Mouse (Mus musculus) ovary, adult 18-20 months (tissue): Measurements from ENCODE around the gene Pbld1.

Experiments used
- DNase-seq: peaks from one replicate; pipeline ENCODE4 v3.0.0; 2022; ENCODE audit warnings: low spot score, mixed read lengths

Pbld1 gene

DNA sequence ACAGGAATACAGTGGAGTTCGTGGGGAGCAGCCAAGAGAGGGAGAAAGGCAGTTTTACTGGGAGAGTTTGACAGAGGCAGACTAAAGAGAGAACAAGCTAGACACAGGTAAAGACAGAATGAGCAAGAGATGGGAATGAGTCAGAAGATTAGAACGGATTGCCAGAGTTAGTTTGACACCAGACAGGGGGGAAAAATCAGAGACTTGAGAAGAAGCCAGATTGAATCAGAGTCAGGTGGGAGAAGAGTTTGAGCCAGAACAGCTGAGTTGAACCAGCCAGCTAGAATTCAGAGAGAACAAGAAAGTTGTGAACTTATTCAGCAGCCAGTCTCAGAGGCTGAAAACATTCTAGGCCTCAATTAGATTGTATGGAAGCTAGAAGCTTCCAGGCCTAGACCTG is at the start of gene Pbld1:
TSS of gene Pbld1 (plus strand) at position 301 of the 400 bp plus-strand sequence.
- DNase-seq, result no peak

DNA sequence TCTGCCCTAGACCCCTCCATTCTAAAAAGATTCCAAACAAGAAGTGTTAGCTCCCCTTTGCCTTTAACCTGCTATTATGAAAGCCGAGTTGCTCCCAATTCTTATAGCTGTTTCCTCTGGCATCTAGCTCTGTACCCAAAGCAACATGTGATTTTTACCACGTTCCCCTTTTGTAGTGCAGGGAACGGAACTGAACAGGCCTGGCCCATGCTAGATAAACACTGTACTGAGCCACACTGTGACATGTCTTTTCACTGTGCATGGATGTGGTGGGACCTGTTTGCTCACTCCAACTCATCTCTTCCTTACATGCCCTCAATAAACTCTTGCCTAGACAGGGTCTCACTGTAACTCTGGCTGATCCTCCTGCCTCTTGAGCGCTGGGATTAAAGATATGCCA is 49.7 kb upstream of the Pbld1 start:
- no peak for DNase-seq

- DNase-seq, result no peak
Observed at GRCm38 (mm10) chr10:63011556-63011955, 48.4 kb upstream of the Pbld1 start.

DNA sequence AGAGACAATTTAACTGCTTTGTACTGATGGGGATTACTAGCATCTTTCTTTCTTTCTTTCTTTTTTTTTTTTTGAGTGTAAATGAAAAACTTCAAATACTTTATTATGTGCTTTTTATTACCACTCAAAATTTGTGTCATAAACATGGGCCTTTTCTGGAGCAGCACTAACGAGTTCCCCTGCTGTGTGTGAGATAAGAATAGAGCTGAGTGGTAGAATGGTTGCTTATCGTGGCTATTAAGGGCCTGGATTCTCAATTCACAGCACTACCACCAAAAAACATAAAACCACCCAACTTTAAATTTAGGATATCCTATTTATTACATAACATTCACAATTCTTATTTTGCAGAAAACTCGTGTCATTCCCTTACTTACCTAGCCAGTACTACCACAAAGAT is 46.5 kb upstream of the Pbld1 start:
- DNase-seq, result no peak

DNA sequence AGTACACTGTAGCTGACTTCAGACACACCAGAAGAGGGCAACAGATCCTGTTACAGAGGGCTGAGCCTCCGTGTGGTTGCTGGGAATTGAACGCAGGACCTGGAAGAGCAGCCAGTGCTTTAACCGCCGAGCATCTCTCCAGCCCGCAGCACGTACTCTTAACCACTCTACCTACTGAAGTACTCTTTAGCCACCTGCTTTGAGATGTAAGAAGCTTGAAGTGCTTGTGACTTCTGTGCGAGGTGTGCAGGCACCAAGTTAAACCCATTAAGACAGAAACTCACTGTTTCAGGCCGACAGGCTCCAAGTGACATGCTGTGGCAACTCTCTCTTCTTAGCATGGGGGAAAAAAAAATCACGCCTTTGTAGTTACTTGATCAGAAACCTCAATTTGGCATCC is 45.8 kb upstream of the Pbld1 start:
- DNase-seq, result no peak

GRCm38 (mm10) chr10:63019304-63019703 is 40.7 kb upstream of the Pbld1 start:
- DNase-seq, result no peak

GRCm38 (mm10) chr10:63021702-63022101 is 38.3 kb upstream of the Pbld1 start:
- no peak for DNase-seq

GRCm38 (mm10) chr10:63022541-63023120 is 37.3 kb upstream of the Pbld1 start:
- no peak for DNase-seq

DNA sequence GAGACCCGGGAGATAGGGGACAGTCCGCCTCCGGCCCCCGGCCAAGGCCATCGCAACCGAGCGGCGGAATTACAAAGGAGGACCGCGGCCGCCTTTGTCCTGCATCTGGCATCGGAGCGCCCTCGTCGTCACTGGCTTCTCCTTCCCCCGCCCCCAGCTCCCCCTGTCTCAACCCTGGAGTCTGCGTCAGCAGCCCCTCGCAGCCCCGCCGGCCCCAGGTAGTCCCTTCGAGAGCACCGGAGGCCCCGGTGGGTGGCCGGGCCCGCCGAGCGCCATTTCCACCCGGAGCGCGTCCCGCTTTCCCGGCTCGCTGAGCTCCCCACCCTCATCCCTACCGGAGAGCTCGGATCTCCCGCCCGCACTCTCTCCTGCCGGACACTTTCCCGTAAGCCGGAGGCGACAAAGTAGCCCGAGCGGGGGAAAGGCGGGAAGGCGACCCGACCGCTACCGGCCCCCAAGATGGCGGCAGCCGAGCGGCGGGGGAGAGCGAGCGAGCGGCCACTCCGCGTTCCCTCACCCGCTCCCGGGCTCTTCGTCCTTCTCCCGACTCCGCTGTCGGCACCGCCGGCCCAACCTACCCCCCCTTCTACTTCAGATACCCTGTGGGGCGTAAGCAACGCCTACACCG is 36.7 kb upstream of the Pbld1 start:
- DNase-seq, result peak; percentile 59

GRCm38 (mm10) chr10:63023749-63024579 is 36.0 kb upstream of the Pbld1 start, which contains the start of the genes Hnrnph3 and Pbld2:
Hnrnph3 (minus strand) TSS chr10:63024217.
Pbld2 (plus strand) TSS chr10:63024315.
- DNase-seq, result peak; percentile 98

GRCm38 (mm10) chr10:63024580-63024910 is 35.4 kb upstream of the Pbld1 start:
- peak; percentile 62 for DNase-seq

DNA sequence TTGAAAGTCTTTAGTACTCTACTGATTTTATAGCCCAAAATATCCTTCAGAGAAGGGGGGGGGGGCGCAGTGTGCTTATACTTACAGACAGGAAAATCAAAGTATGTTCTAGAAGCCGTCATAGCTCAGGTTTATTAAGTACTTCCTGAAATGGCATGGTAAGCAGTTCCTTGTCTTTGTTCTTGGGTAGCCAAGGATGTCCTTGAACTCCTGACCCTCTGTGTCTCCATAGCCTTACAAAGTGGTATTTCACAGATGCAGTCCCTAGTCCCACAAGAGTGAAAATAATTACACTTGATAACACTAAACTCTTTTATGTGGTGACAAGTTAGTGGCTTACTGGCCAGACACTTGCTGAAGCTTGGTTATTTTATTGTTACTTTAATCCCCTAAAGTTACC is 34.9 kb upstream of the Pbld1 start:
- DNase-seq, result no peak

- DNase-seq, result no peak
Observed at GRCm38 (mm10) chr10:63025491-63026011, 34.4 kb upstream of the Pbld1 start.

GRCm38 (mm10) chr10:63026156-63026794 is 33.7 kb upstream of the Pbld1 start:
- DNase-seq, result no peak

DNA sequence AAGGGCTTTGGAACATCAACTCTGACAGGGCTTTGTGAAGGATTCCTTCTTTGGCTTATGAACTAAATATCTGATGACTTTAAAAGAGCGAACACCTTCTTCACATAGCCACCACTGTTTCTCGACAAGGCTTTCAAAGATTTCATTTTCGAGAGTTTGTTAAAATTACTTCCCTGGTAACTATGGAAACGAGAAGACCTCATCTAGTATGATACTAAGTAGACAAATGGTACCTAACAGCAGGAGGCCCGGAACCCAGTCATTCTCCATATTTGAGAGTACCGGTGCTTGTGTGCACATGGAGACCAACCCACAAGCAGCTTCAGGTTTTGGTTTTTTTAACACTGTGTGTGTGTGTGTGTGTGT is 33.2 kb upstream of the Pbld1 start:
- no peak for DNase-seq

DNA sequence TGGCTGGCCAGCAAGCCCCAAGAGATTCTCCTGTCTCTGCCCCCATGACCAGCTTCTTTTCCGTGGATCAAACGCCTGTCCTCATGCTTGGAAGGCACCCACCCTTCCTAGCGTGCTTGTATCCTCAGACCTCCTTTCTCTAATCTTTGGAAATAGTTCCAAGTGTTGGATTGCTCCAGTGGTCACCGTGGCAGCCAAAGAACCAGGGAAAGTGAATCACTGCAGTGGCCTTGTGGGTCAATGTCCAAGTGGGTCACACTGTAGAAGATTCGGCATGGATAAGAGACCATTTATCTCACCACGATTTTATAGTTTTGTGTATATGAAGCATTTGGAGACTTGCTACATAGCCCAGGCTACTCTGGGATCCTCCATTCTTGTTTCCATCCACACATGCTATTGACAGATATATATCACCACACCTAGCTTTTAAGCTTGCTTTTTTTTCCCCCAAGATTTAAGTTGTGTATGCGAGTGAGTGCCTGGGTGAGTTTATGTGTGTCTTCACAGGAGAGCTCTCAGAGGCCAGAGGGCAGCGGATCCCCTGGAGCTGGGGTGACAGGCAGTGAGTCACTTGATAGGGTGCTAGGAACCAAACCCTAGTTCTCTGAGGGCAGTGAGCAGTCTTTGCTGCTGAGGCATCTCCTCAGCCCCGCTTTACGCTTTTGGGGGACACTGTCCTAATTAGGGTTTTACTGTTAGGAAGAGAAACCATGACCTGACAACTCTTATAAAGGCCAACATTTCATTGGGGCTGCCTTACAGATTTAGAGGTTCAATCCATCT is 32.4 kb upstream of the Pbld1 start:
- no peak for DNase-seq

DNA sequence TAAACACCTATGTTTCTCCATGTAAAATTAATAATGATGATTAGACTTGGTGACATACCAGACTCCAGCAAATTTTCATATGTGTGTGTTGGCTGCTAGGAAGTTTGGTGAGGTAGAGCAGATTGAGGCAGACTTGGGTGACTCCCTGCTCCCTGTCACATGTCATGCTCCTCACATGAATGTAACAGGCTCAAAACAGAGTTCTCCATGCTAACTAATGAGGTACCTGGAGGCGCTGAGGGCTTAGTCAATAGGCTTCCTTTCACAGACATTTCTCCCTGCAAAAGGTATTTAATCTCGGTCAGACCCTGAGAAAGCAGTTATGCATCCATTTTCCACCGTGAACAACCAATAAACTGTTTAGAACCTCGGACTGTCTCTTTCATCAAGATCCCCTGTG is 31.6 kb upstream of the Pbld1 start:
- DNase-seq, result no peak

GRCm38 (mm10) chr10:63032267-63032666 is 27.7 kb upstream of the Pbld1 start:
- DNase-seq, result no peak

GRCm38 (mm10) chr10:63032956-63033355 is 27.0 kb upstream of the Pbld1 start:
- DNase-seq, result no peak

- DNase-seq, result no peak
Observed at GRCm38 (mm10) chr10:63038571-63039320, 21.2 kb upstream of the Pbld1 start.
